Mouse (Mus musculus): Measurements from ENCODE around the gene Scp2. TPM values are rescaled to one million over a fixed set of nuclear protein-coding genes. Genes with fewer than 3 reads are reported as not detected.

Scp2 gene
- polyA plus RNA-seq, 1 experiment = 804 TPM

DNA sequence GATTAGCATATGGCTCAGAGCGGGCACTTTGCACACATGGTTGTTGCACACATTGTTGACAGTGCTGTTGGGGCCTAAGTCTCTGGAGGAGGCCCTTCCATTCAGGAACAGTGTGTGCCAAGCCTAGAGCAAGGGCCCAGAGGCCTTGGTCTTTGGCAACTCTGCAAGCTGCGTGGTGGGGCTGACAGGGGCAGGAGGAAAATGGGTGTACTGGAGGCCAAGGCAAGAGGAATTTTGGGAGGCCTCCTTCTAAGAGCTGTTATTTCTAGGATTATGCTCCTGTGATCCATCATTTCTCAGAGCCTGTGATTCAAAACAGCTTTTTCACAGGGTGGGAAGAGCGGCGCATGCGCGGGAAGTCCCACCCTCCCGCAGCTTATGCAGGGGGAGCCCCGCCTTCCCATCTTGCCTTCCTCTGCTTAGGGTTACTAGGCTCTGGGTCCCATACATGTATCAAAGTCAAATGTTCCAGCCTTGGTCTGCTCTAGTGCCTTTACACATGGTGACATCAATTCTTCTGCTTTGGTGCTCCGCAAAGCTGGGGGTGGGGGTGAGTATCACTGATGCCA, 148.3 kb downstream of the Scp2 start:
- peaks cover 12% of the 10 kb centered on the region for H3K4me1 ChIP-seq (ENCODE audit: control insufficient read depth, insufficient read depth, insufficient read length, low read length)

DNA sequence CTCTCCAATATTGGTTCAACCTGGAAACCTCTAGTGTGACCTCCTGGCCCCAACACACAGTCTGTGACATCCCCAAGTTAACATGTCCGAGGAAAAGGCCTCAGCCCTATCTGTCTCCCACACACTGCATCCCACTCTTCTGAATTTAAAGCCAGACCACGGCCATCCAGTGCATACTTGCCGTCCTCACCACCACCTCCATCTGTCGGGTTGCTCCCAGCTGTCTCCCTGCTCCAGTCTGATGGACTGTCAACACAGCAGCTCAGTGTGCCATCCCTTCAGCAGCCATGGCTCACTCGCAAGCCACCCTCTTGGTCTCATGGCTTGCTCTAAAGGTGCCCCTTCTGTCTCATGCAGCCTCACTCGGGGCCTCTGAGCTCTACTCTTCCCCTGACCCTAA, 149.1 kb downstream of the Scp2 start:
- peaks cover 12% of the 10 kb centered on the region for H3K4me1 ChIP-seq (ENCODE audit: control insufficient read depth, insufficient read depth, insufficient read length, low read length)
- H3K4me3 ChIP-seq (ENCODE audit: insufficient read depth, low read depth, low read length) = no peak overlapping the region
- no peak overlapping the region; the same call in 1 of the 2 replicates for H3K27ac ChIP-seq (replicated peaks; ENCODE audit: low read depth, low read length)

More for the DNA sequence above, 148.3 kb downstream of the Scp2 start:
- H3K27ac ChIP-seq (replicated peaks; ENCODE audit: low read depth, low read length) = no peak overlapping the region
- H3K4me3 ChIP-seq (ENCODE audit: insufficient read depth, low read depth, low read length) = no peak overlapping the region

DNA sequence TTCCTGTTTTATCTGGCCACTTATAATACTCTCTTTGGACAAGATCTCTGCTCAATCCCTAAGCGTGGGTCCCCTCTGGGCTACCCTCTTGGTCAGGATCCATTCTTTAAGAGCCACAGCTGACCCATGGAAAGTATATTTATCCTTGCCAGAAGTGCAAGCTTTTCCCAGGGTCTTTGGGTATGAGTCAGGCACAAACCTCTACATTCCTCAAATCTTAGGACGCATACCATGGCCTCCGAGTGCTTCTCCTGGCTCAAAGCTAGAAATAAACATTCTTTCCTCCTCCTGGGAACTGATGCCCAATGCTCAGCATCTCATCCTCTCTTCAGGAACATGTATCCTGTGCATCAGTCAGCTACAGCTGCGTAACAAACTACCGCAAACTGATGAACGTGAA, 149.8 kb downstream of the Scp2 start:
- Histone ChIP-seq H3K4me1 (ENCODE audit: control insufficient read depth, insufficient read depth, insufficient read length, low read length) (peaks cover 12% of the 10 kb centered on the region), H3K27ac (replicated peaks; ENCODE audit: low read depth, low read length) (no peak overlapping the region)

More for the DNA sequence above, 149.8 kb downstream of the Scp2 start:
- no peak overlapping the region for H3K4me3 ChIP-seq (ENCODE audit: insufficient read depth, low read depth, low read length)

Other genes starting within 250 kb of the Scp2 start
- gene Cpt2, start 221.4 kb downstream of the Scp2 start, polyA plus RNA-seq (2012; ENCODE audit: insufficient read depth, insufficient read length, missing spikeins) = 491 and 628 TPM in 2 replicates
- gene Slc1a7, start 176.7 kb downstream of the Scp2 start, polyA plus RNA-seq (2012; ENCODE audit: insufficient read depth, insufficient read length, missing spikeins) = not detected in 2 replicates
- gene Podn, start 48.6 kb downstream of the Scp2 start, polyA plus RNA-seq (2012; ENCODE audit: insufficient read depth, insufficient read length, missing spikeins) = 11.4 and 19.9 TPM in 2 replicates
- 25.7 and 31.1 TPM in 2 replicates for gene Echdc2, start 20.4 kb upstream of the Scp2 start, polyA plus RNA-seq (2012; ENCODE audit: insufficient read depth, insufficient read length, missing spikeins)
- 1.8 and 1.9 TPM in 2 replicates for gene Zyg11a, start 73.0 kb upstream of the Scp2 start, polyA plus RNA-seq (2012; ENCODE audit: insufficient read depth, insufficient read length, missing spikeins)
- 16.2 and 18.3 TPM in 2 replicates for gene Zyg11b, start 156.1 kb upstream of the Scp2 start, polyA plus RNA-seq (2012; ENCODE audit: insufficient read depth, insufficient read length, missing spikeins)
- gene Coa7, start 183.1 kb upstream of the Scp2 start, polyA plus RNA-seq (2012; ENCODE audit: insufficient read depth, insufficient read length, missing spikeins) = 36.8 and 56.8 TPM in 2 replicates
- not detected in 2 replicates for gene Shisal2a, start 238.4 kb upstream of the Scp2 start, polyA plus RNA-seq (2012; ENCODE audit: insufficient read depth, insufficient read length, missing spikeins)

Measured in brown adipose tissue, adult 24 weeks (tissue).